ENCODE assay signal across 8 mouse cellular contexts in genomic region chr5:140331615-140332512, GRCm38 (mm10). TPM values are rescaled to one million over a fixed set of nuclear protein-coding genes. Genes with fewer than 3 reads are reported as not detected.
DNase-seq lines count a peak whose midpoint lies in the region; ATAC-seq and TF ChIP-seq lines count a peak whose summit lies in the region.

Gene Mrm2 (minus strand): TSS chr5:140331898.

- peak within 1 kb of the TSS; percentile 87 for H3K4me2 ChIP-seq in embryonic facial prominence, embryonic 15.5 days (replicated peaks)
- H3K4me2 ChIP-seq in limb, embryonic 14.5 days (replicated peaks; ENCODE audit: low read depth, low read length, severe bottlenecking), result peak within 1 kb of the TSS; percentile 74
- H3K4me2 ChIP-seq in midbrain, embryonic 16.5 days (ENCODE audit: low read length), result peak within 1 kb of the TSS; percentile 94

- peak; percentile 79 for ATAC-seq in embryonic facial prominence, embryonic 15.5 days (ENCODE audit: insufficient number of reproducible peaks, low FRiP score, low TSS enrichment, low read depth)
- peak; percentile 89 for ATAC-seq in limb, embryonic 14.5 days (ENCODE audit: low FRiP score, low read depth)
- ATAC-seq in midbrain, embryonic 16.5 days, result peak; percentile 74

- DNase-seq in A20 (ENCODE audit: low read depth, low spot score), result peak; percentile 90
- peak; percentile 80 to 84 for DNase-seq in heart, adult 9 months (ENCODE audit: low spot score in 2 of 2)
- DNase-seq in kidney, adult 9 months, result peak; percentile 84
- peak; percentile 68 for DNase-seq in limb, embryonic 14.5 days (ENCODE audit: low spot score)
- peak; percentile 45 to 77 for DNase-seq in spleen, adult 2 months (ENCODE audit: low read depth in 1 of 2, low spot score in 2 of 2)

- peak; percentile 91 for TF ChIP-seq CTCF in bone marrow, adult 2 months (IDR thresholded peaks at IDR 0.05; ENCODE audit: control insufficient read depth, insufficient read depth, low read length)
- peak; percentile 88 for TF ChIP-seq CTCF in spleen, adult 2 months (IDR thresholded peaks at IDR 0.05; ENCODE audit: extremely low read depth, insufficient read depth, insufficient read length, insufficient replicate concordance)

- H3K9me3 ChIP-seq in embryonic facial prominence, embryonic 15.5 days (replicated peaks), result no peaks in the 10 kb centered on the region
- no peaks in the 10 kb centered on the region for H3K9me3 ChIP-seq in limb, embryonic 14.5 days (ENCODE audit: control insufficient read depth, low read length)
- H3K9me3 ChIP-seq in midbrain, embryonic 16.5 days (replicated peaks; ENCODE audit: control insufficient read depth, low read length, poor library complexity, severe bottlenecking), result no peaks in the 10 kb centered on the region

- H3K4me3 ChIP-seq in bone marrow, adult 2 months (replicated peaks; ENCODE audit: control insufficient read depth, low read depth, low read length), result peak within 1 kb of the TSS; percentile 96
- peak within 1 kb of the TSS; percentile 68 for H3K4me3 ChIP-seq in embryonic facial prominence, embryonic 15.5 days (replicated peaks)
- peak within 1 kb of the TSS; percentile 65 for H3K4me3 ChIP-seq in limb, embryonic 14.5 days (replicated peaks; ENCODE audit: low read length)
- H3K4me3 ChIP-seq in midbrain, embryonic 16.5 days (ENCODE audit: low read depth, low read length), result peak within 1 kb of the TSS; percentile 64
- H3K4me3 ChIP-seq in spleen, adult 2 months (ENCODE audit: extremely low read depth, insufficient read depth, insufficient read length), result peak within 1 kb of the TSS; percentile 90

- H3K27me3 ChIP-seq in embryonic facial prominence, embryonic 15.5 days, result no peaks in the 10 kb centered on the region
- no peaks in the 10 kb centered on the region for H3K27me3 ChIP-seq in limb, embryonic 14.5 days (ENCODE audit: control insufficient read depth, insufficient read depth, low read length)
- no peaks in the 10 kb centered on the region for H3K27me3 ChIP-seq in midbrain, embryonic 16.5 days (ENCODE audit: control insufficient read depth, insufficient read depth, low read depth, low read length)
- no peaks in the 10 kb centered on the region for H3K27me3 ChIP-seq in spleen, adult 2 months (ENCODE audit: control insufficient read depth, insufficient read depth, low read length)

- H3K4me1 ChIP-seq in bone marrow, adult 2 months (ENCODE audit: control insufficient read depth, insufficient read depth, low read length), result peaks cover 1% of the 10 kb centered on the region; the same call in 1 of the 2 replicates
- H3K4me1 ChIP-seq in embryonic facial prominence, embryonic 15.5 days, result peaks cover 27% of the 10 kb centered on the region
- peaks cover 2% of the 10 kb centered on the region; the same call in 1 of the 2 replicates for H3K4me1 ChIP-seq in limb, embryonic 14.5 days (ENCODE audit: control insufficient read depth, insufficient read depth, low read length)
- H3K4me1 ChIP-seq in midbrain, embryonic 16.5 days (ENCODE audit: control insufficient read depth, insufficient read depth, low read length), result peaks cover 10% of the 10 kb centered on the region
- H3K4me1 ChIP-seq in spleen, adult 2 months (ENCODE audit: control insufficient read depth, insufficient read depth, insufficient read length), result peaks cover 3% of the 10 kb centered on the region; the same call in 1 of the 2 replicates

- peak; percentile 49; the same call in 1 of the 2 replicates for TF ChIP-seq POLR2A in bone marrow, adult 2 months (IDR thresholded peaks at IDR 0.05; ENCODE audit: borderline replicate concordance, control insufficient read depth, low read depth, low read length)
- TF ChIP-seq POLR2A in limb, embryonic 14.5 days (IDR thresholded peaks at IDR 0.05; ENCODE audit: borderline replicate concordance, extremely low read depth, insufficient read depth, insufficient read length), result 0 out of 2 replicates have a peak, but pooled peaks have one; percentile 67
- TF ChIP-seq POLR2A in spleen, adult 2 months (IDR thresholded peaks at IDR 0.05; ENCODE audit: low read depth, low read length), result peak; percentile 20; the same call in 1 of the 2 replicates

- peak within 1 kb of the TSS; percentile 84 for H3K9ac ChIP-seq in embryonic facial prominence, embryonic 15.5 days
- H3K9ac ChIP-seq in limb, embryonic 14.5 days (ENCODE audit: low read depth, low read length, severe bottlenecking), result peak within 1 kb of the TSS; percentile 66
- peak within 1 kb of the TSS; percentile 88 for H3K9ac ChIP-seq in midbrain, embryonic 16.5 days (ENCODE audit: low read depth, low read length)

- H3K27ac ChIP-seq in bone marrow, adult 2 months (ENCODE audit: control insufficient read depth, insufficient read depth, low read depth, low read length, poor library complexity), result peak within 1 kb of the TSS; percentile 67
- H3K27ac ChIP-seq in embryonic facial prominence, embryonic 15.5 days (replicated peaks), result peak within 1 kb of the TSS; percentile 92
- peak within 1 kb of the TSS; percentile 86 for H3K27ac ChIP-seq in limb, embryonic 14.5 days (replicated peaks; ENCODE audit: low read depth, low read length)
- H3K27ac ChIP-seq in midbrain, embryonic 16.5 days (ENCODE audit: low read length), result peak within 1 kb of the TSS; percentile 80
- peak within 1 kb of the TSS; percentile 61 for H3K27ac ChIP-seq in spleen, adult 2 months (ENCODE audit: insufficient read depth, low read length)

- WGBS in bone marrow, adult 2 months, result 2% methylated on average over 39 of the region's 39 CpGs
- WGBS in embryonic facial prominence, embryonic 15.5 days, result 1% methylated on average over 39 of the region's 39 CpGs
- 2% methylated on average over 39 of the region's 39 CpGs for WGBS in limb, embryonic 14.5 days
- WGBS in midbrain, embryonic 16.5 days, result 1% methylated on average over 39 of the region's 39 CpGs
- WGBS in spleen, adult 2 months, result 2% methylated on average over 39 of the region's 39 CpGs

- H3K36me3 ChIP-seq in embryonic facial prominence, embryonic 15.5 days, result peaks cover 30% of the 10 kb centered on the region
- H3K36me3 ChIP-seq in limb, embryonic 14.5 days (ENCODE audit: control insufficient read depth, insufficient read depth, low read length), result peaks cover 32% of the 10 kb centered on the region
- peaks cover 9% of the 10 kb centered on the region for H3K36me3 ChIP-seq in midbrain, embryonic 16.5 days (ENCODE audit: control insufficient read depth, insufficient read depth, low read length)
- 0 out of 2 replicates have a peak, but pooled peaks cover 3% of the 10 kb centered on the region for H3K36me3 ChIP-seq in spleen, adult 2 months (ENCODE audit: control insufficient read depth, insufficient read depth, low read length)

RNA-seq across cellular contexts. Expression of gene Mrm2, which starts in this region (rescaled TPM):
- 2.9 and 4.6 TPM in 2 replicates for polyA plus RNA-seq in bone marrow, adult 2 months (2011; ENCODE audit: insufficient read depth, insufficient read length, low replicate concordance, missing spikeins)
- 20.4 and 21.9 TPM in 2 replicates for polyA plus RNA-seq in embryonic facial prominence, embryonic 15.5 days (2015; fragmentation: Nextera tagmentation; extraction: Ambion mirVana)
- polyA plus RNA-seq in limb, embryonic 14.5 days (2012; rRNA removed), result 12.5 and 13.5 TPM in 2 replicates
- polyA plus RNA-seq in limb, embryonic 14.5 days (2014; fragmentation: Nextera tagmentation; extraction: Ambion mirVana), result 18.6 and 19.5 TPM in 2 replicates
- 20.0 and 21.3 TPM in 2 replicates for polyA plus RNA-seq in midbrain, embryonic 16.5 days (2015; fragmentation: Nextera tagmentation; extraction: Ambion mirVana)
- 3.7 and 4.1 TPM in 2 replicates for polyA plus RNA-seq in spleen, adult 2 months (2012; rRNA removed)

Comparison
In these comparisons a context has a peak if more than half of its experiments do, and no peak if none do; other contexts are left out.
1. Peak in every context shown above with its lines: DNase-seq, ATAC-seq, H3K4me3 ChIP-seq and H3K27ac ChIP-seq.